Mouse (Mus musculus): ENCODE measurements at regions not wholly inside any gene's neighbourhood (a gene's known extent, or its start where the extent isn't known, plus 50 kb on each side); places are given as distances from the start of the nearest gene placed in this dataset.

GRCm38 (mm10) chr8:90013755-90014154, 334.4 kb downstream of the Tox3 start:
- TF ChIP-seq CTCF (IDR thresholded peaks at IDR 0.05) (no peak), EP300 (IDR thresholded peaks at IDR 0.05; ENCODE audit: insufficient read depth, low read depth, low read length) (no peak)
